Mouse (Mus musculus) bone marrow macrophage, adult 2 months (primary cell): Measurements from ENCODE around the gene Tnni1.

ENCODE experiments used
- CTCF ChIP-seq: IDR thresholded peaks from 2 replicates; pipeline ENCODE4 v1.5.1; 2012; ENCODE audit warnings: low read depth, mild to moderate bottlenecking, low read length, moderate library complexity
- POLR2A ChIP-seq: IDR thresholded peaks from 2 replicates; pipeline ENCODE4 v1.6.1; 2012; ENCODE audit warnings: mild to moderate bottlenecking, low read depth, low read length, borderline replicate concordance

DNA sequence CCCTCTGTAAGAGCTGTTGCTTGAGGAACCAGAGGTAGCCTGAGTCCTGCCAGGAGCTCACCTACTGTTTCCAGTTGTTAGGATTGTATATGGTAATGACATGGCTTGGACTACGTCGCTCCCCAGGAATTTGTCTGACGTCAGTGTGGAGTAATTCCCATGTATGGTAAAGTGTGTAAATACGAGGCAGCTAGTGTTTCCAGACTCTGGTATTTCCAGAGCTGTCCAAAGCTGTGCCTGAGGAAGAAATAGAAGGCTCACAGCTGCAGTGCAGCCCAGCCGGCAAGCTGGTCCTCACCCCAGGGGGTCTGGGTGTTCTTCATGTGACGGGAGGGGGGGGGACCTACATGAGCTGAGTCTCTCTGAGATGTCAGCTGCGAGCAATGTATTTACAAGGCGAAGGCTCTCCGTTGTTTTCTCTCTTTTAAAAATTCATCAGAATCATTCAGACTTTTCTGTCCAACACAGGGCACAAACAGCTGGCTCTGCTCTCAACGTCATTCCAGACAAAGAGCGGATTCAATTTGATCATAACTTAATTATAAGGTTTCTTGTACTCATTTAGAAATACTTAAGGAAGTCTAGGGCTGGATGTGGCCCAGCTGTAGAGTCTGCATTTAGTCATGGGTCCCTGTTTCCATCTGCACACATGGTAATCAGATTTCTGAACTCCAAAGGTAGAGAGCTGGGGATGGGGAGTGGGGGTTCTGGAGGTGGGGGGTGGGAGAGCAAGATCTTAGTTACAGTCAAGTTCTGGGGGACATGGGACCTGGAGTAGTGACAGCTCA, 47.1 kb upstream of the Tnni1 start:
- TF ChIP-seq CTCF (no peak), POLR2A (no peak)
